Mouse (Mus musculus): ENCODE measurements around the gene Stpg3.

The Stpg3 gene

GRCm38 (mm10) chr2:25203631-25204214 is 10.7 kb downstream of the Stpg3 start:
- no peak for DNase-seq

DNA sequence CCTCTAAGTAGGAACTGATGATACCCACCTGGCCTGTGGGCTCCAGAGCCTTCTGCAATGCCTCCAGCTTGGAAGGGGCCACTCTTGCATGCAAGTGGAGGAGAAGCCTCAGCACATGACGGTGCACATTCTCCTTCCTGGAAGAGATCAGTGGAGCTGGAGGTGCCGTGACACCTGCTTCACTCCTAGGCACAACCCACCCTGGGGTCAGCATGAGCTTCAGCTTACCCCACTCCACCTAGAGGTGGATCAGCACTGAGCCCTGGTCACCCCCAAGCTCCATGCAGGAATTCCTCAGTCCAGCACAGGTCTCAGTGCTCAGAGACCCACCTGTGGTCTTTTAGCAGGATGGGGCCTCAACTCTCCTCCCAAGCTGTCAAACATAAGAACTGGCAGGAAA is 13.8 kb downstream of the Stpg3 start:
- DNase-seq: no peak

- DNase-seq: no peak
These were observed 16.5 kb downstream of the Stpg3 start for GRCm38 (mm10) chr2:25197946-25198345.

DNA sequence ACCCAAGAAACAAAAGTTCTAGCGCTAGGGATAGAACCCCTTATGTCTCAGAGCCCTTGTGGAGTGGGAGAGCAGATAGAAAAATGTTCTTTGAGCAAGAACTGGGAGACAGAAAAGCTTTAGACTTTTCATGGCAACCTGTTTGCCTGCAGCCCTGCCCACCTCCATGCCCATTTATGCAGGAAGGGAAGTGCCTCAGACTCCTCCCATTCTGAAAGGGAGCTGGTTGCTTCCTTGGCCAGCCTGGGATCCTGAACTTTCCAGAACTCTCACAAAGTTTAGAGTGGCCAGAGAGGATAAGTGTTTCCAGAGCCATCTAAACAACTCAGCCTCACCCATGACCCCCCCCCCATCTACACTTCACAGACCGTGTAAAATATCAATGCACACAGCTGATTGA is 17.2 kb downstream of the Stpg3 start:
- DNase-seq: no peak

DNA sequence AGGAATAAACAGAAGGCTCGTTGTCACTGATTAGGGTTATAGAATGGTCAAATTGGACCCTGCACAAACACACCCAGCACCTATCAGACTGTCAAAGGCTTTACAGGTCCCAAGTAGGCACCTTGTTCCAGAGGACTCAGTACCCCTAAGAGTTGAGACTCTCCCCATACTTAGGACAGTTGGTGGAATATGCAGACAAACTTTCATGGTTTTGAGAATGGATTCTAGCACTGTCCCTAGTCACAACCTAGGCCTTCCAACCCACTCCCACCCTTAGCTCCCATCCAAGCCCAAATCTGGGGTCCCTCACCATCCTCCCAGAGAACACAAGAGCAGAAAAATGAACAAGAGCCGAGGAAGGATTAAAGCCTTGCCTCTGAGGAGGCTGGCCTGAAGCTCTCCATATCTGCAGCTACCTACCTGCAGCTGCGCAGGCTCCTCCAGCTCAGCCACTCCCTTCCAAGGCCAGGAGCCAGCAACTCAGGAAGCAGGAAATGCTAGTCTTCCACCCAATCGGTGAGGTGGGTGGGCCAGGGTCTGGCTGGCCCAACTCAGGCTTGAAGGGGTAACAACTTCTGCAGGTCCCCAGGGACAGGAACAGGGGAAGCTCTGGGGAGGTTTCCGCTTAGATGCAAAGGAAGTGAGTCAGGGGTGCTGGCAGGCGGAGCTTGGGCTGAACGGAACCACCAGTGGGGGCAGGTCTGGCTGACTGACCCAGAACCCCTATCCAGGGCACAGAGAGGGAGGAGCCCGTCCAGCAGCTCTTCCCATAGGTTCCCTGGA is 18.1 kb downstream of the Stpg3 start, which contains the start of gene Tor4a:
Tor4a (minus strand) TSS at position 715 of the 783 bp plus-strand sequence.
- DNase-seq: peak; percentile 90 to 92

DNA sequence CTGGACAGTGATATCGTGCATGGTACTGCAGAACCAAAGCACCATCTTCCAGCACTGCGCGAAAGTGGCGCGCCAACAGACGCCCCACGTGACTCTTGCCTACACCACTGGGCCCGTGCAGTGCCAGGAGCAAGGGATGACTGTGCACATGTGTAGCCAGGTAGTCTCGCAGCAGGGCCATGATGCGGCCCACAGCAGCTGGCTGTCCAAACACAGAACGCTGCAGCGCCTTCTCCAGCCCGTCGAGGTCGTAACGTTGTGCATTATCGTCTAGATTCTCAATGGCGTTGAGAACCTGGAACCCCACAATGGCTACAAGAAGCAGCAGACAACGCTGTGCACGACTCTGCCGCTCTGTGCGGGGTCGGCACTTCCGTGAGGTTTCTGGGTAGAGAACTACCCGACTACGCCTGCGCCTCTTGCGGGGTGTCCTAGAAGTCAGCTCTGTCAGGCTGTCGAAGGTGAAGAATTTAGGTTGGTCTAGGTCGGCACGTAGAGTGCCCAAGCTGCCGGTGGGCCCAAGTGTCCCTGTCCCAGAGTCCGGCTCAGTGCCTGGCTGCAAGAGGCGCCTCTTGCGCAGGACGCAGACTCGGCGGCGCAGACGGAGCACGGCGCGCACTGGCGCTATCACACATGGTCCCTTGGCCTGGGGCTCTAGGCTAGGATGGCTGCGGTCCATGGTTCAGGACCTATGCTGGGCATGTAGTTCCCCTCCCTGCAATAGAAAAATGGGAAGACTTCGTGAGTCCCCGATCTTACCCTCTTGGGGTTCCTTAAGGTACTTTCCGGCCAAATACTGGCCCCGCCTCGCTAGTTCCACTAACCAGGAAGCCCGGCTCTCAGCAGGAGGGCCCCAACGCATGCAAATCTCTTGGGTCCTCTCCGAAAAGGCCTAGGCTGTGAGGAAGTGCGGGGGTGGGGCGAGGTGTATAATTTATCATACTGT is 19.0 kb downstream of the Stpg3 start:
- DNase-seq: peak; percentile 92 to 94

DNA sequence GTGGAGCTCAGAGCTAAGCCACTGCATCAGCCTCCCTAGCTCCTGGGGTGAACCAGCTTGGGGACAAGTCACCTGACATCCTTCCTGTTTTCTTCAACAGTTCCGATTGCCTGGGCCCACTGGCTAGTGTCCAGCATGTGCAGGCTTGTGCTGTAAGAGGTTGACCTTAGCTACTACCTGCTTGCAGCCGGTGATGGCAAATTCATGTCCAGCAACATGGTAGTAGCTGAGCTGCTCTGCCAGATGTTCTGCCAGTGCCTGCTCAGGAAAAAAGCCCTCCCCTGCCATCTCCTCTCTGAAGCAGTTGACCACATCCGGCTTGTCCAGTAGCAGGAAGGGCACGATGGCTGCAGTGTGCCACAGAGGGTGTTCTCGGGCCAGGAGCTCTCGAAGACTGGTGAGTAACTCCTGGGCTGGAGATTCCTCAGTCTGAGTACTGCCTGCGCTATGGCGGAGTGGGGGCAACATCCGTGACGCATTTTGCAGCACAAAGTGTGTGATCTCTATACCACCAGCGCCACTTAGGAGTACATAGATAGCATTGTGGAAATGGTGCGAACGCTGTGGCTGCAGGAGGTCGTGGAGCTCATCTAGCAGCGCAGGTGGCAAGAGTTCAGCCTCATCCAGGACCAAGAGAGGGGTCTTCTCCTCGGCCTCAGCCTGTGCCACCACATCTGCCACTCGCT is 19.8 kb downstream of the Stpg3 start:
- peak; percentile 43 to 50 for DNase-seq

DNA sequence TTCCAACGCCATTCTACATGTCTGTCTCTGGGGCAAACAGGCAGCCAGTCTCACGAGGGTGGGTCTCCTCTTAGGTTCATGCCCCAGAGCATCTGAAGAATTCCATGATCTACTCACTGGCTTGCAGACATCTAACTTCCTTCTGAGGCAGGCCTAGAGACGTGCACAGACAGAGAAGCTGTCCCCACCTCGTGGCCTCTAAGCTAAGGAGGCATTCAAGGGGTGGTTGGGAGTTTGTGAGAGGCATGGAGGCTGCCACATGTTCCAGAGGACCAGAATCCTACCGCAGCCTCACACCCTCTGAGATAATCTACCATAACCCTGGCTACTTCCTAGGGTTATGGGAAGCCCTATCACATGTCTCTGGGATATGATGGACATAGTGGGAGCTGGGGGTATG is 20.4 kb downstream of the Stpg3 start:
- DNase-seq: peak in 1 of 2 experiments; percentile 13

GRCm38 (mm10) chr2:25193330-25193770 is 21.1 kb downstream of the Stpg3 start:
- peak; percentile 82 to 84 for DNase-seq

DNA sequence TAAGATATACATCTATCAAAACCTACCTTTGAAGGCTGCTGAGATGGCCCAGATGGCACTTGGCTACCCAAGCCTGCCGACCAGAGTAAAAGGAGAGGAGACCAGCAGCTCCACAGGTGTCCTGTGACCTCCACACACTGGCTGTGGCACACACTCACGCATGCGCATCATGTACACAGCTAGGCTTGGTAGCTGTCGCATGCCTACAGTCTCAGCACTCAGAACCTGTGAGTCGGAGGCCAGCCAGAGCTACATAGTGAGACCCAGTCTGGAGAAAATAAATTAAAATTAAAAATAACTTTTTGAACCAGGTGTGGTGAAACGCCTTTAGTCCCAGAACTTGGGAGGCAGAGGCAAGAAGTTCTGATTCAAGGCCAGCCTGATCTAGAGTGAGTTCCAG is 26.6 kb downstream of the Stpg3 start:
- DNase-seq: no peak

GRCm38 (mm10) chr2:25186575-25186930 is 27.9 kb downstream of the Stpg3 start:
- DNase-seq: no peak

DNA sequence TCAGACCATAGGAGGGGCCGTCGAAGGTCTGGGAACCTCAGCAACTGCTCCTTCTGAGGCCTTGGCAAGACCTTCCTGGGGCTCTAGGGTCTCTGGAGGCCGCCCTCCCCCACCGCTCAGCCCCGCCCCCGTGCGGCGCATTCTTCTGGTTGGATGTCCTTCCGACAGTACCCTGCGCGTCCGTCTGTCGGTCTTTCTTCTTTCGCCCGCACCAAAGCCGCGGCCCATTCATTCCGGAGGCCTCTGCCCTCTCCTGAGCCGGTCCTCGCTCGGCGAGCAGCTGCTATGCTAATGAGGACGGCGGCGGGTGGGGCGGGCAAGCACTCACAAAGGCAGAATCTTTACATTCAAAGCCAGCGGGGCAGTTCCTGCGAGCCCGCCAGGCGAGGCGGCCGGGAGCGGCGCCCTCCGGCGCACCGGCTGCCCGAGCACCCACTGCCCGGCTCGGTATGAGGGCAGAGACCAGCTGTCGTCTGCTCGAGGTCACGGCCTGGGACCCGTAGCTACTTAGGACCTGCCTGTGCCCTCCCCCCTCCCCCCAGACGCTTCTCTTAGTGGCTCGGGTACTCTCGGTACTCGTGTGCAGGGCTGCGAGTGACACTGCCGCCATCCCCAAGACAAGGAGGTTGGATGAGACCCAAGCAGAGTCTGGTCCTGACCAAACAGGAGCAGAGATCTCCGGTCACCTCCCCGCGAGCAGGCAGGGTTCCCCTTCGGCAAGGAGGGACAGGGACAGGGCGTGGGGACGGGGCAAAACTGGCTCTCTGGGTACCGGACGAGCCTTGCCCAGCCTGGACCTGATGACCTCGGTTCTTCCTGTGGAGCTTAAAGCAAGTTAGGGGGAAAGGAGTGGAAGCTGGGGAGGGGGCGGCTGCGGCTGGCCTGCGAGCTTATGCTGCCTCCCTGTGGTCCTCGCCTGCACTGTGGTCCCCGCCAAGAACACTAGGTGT is 28.5 kb downstream of the Stpg3 start:
- DNase-seq: peak; percentile 62 to 65

DNA sequence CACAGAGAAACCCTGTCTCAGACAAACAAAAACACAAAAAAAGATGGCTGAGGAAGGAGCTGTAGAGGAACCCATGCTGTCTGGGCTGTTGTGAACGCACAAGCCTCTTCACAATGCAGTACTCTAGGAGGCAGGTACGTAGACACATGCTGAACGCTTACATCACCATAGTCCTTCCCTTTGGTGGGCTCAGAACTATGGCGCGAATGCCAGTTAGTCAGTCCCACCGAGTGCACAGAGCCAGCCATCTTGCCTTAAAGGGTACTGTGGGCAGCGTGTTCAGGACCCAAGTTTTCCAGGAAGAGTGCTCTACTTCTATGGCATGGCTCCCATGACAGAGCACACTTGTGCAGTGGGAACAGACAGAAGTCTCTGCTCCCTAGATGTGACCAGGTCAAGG is 29.9 kb downstream of the Stpg3 start:
- no peak for DNase-seq

DNA sequence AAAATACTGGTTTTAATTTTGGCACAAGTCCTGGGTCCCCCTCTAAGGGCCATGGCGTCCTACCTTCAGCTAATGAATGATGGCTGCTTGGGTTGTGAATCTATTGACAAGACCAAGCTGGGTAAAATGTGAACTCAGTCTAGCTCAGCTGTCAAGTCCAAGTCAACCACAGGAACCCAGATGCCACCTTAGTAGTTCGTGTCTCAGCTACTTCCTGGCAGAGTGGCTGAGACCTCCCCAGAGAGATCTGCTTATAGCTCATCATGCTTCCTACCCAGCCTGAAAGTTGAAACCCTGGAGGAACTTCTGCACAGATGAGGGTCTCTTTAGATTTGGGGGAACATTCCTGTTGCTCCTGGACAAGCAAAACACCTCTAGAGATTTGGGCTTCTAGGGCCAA is 31.1 kb downstream of the Stpg3 start:
- DNase-seq: peak; percentile 42 to 47

DNA sequence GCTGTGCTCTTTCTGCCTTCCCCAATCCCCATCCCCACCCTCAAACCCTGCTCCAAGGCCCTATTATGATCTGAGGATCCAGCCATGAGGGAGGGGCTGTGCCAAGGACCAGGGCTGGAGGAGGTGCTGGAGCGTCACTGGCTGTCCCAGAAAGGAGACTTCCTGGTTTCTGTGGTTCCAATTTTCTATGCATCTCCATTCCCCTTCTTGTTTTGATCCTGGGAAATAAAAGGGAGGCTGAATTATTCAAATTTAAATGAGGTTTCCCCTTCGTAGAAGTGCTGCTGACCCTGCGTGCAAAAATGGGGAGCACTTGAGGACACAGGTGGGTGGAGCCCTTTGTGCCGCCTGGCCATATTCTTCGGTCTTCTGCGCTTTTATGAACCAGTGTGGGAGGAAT is 31.8 kb downstream of the Stpg3 start:
- no peak for DNase-seq

DNA sequence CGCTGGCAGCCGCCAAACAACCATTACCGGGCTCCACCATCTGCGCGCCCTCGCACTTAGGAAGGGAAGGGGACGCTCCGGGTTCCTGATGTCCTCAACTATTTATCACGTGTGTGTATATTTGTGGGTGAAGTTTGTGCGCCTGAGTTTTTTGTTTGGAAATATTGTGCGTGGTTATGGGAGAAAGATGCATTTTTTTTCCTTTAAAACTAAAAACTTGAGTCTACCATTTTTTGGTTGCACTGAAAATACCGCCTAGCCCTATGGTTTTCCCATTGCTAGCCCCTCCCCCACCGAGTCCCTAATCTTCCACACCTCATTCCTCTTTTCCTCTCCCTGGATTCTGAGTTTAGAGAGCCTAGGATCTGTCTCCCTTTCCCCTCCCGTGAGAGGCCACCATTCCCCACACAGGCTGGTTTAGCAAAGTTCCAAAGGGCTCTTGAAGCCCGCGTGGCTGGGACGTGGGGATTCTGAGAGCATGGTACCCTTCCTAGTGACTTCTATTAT is 32.5 kb downstream of the Stpg3 start:
- DNase-seq: no peak

DNA sequence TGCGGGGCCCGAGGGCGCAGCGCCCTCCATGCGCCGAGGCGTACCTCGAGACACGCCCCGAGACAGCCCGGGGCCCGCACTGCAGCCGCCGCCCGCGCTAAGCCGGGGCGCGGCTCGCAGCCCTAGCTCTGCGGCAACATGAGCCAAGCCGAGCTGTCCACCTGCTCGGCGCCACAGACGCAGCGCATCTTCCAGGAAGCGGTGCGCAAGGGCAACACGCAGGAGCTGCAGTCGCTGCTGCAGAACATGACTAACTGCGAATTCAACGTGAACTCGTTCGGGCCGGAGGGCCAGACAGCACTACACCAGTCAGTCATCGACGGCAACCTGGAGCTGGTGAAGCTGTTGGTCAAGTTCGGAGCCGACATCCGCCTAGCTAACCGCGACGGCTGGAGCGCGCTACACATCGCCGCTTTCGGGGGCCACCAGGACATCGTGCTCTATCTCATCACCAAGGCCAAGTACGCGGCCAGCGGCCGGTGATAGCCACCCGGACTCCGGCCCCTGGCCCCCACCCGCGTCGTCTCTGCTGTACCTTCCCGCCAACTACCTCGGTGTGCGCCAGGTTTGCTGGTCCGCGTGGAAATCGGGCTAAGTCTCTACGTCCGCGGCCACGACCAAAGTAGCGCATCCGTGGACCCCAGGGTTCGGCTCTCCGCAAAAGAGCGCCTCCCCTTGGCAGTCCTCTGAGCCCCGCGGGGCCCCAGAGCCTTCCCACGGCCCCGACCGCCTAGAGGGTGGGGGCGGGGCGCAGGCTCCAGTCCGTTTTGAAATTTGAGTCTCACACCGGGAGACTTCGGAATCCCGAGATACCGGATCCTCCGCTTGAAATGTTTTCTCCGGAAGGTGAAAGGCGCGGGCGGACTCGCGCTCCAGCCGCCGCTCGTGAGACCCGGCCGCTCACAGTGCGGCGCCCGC is 33.2 kb downstream of the Stpg3 start:
- peak; percentile 59 to 60 for DNase-seq

DNA sequence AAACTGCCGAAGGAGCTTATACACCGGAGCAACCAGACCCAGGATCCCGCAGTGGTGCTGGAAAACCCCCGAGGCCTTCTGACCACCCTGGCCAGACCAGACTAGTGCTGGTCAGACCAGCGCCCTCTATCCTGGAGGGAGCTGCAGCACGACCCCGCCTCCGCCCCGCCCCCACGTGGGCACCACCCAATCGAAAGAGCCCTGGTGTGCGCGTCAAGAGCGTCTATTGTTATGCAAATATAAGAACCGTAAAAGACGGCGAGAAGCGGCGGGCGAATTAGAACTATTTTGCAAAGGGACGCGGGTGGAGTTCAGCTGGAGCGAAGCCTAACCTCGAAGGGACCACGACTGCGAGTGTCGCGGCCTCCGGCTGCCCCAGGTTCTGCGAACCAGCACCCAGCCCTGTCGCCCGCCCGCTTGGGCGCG is 33.9 kb downstream of the Stpg3 start, which contains the start of gene Nrarp:
Nrarp (plus strand) TSS at position 281 of the 426 bp plus-strand sequence.
- DNase-seq: peak; percentile 94 to 95

DNA sequence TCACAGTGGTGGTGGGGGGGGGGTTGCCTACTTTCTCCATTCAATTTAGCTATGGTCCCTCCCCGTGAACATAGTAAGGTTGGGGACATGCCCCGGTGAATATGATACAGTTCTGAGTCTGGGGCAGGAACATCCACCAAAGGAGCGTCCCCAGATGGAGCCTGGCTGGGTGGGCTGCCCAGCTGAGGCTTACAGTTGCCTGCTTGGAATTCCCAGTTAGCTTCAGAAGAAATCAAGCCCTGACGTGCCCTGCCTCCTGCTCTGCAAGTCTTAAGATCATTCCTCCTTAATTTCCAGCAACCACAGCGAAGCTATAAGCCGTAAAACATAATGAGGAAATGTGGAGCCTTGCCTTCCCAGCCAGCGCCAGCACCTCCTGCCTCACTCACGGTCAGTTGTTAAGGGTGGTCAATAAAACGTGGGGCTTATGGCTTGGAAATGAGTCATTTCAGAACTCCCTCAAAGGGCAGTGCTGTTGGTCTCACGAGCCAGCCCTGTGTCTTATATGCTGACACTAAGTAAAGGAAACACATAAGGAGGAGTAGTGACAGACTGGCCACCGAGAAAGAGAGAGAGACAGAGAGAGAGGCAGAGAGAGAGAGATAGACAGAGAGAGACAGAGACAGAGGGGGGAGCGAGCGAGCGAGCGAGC is 34.7 kb downstream of the Stpg3 start:
- DNase-seq: no peak
